Mouse (Mus musculus) embryonic facial prominence, embryonic 13.5 days (tissue): ENCODE measurements around the gene Nsg2. TPM values are rescaled to one million over a fixed set of nuclear protein-coding genes. Genes with fewer than 3 reads are reported as not detected.
A peak's percentile ranks its signal among the peaks of the same experiment; 100 is the strongest.

Experiments used
- ATAC-seq: fragments of 200-750 bp; cut with Nextera tagmentation; 2 replicates; pipeline ENCODE4 v1.8.0; 2017; ENCODE audit warnings: low read depth; ENCODE audit not compliant: insufficient number of reproducible peaks, insufficient read depth, low FRiP score, low TSS enrichment
- H3K27ac ChIP-seq: fragments of 300-500 bp; sonication (generic); 2 replicates; pipeline ENCODE4 v1.5.1; 2015; ENCODE audit warnings: moderate library complexity, mild to moderate bottlenecking, inconsistent platforms
- H3K27me3 ChIP-seq: fragments of 300-500 bp; sonication (generic); 2 replicates; pipeline ENCODE4 v1.6.1; 2015; ENCODE audit warnings: mild to moderate bottlenecking, inconsistent platforms
- H3K36me3 ChIP-seq: fragments of 300-500 bp; sonication (generic); 2 replicates; pipeline ENCODE4 v1.6.1; 2015; ENCODE audit warnings: mild to moderate bottlenecking, inconsistent platforms
- H3K4me1 ChIP-seq: fragments of 300-500 bp; sonication (generic); 2 replicates; pipeline ENCODE4 v1.6.1; 2015; ENCODE audit warnings: inconsistent platforms
- H3K4me2 ChIP-seq: fragments of 300-500 bp; sonication (generic); 2 replicates; pipeline ENCODE4 v1.6.1; 2015; ENCODE audit warnings: moderate library complexity, mild to moderate bottlenecking, inconsistent platforms
- H3K4me3 ChIP-seq: fragments of 300-500 bp; sonication (generic); 2 replicates; pipeline ENCODE4 v1.5.1; 2015; ENCODE audit warnings: mild to moderate bottlenecking, inconsistent platforms
- H3K9ac ChIP-seq: fragments of 300-500 bp; sonication (generic); 2 replicates; pipeline ENCODE4 v1.6.1; 2015; ENCODE audit warnings: mild to moderate bottlenecking, inconsistent platforms
- H3K9me3 ChIP-seq: fragments of 300-500 bp; sonication (generic); 2 replicates; pipeline ENCODE4 v1.6.1; 2016; ENCODE audit warnings: inconsistent platforms
- WGBS: fragments of 180-500 bp; shearing (Covaris S2); methylation state at CpG from one replicate; pipeline ENCODE4 v1.1.7; 2015; ENCODE audit warnings: mixed read lengths; 5-methylcytosine and 5-hydroxymethylcytosine counted together
- polyA plus RNA-seq: library from polyadenylated mRNA; unstranded; fragments of >200 nt; fragmentation: Nextera tagmentation; extraction: Ambion mirVana; gene quantifications from 2 replicates; pipeline ENCODE4 v1.2.1, GENCODE M21; 2015

The Nsg2 gene
- polyA plus RNA-seq, 1 experiment from 2014 or later = 8.7 TPM

DNA sequence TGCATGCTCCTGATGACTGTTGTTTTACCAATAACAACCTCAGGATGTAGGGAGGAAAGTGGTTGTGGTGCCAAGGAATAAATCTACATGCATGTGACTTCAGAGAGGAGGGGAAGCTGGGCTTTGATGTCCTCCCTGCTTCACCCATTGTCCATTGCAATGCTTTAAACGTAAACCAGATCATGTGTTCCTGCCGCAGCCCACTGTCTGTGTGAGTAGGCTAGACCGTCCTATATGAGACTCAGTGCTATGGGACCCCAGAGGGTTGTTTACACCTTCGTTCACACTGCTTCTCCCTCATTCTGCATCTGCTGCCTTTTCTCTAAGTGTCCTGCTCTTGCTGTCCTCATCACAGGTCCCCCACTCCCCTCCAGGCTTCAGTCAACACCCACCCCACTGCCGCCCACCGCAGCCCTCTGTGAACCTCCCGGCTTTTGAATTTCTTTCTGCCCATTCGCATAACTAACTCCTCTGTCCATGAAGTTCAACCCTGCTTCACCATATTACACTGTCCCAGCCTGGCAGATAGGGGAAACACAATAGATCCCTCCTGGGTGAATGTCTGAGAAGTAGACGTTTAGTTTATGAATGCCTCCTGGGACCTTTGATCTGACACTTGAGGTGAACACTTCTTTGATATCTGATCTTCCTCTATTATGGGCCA is 87.6 kb downstream of the Nsg2 start:
- WGBS = 81% methylated on average over 9 of the region's 9 CpGs
- Histone ChIP-seq H3K4me2 (no peak overlapping the region), H3K27ac (no peak overlapping the region), H3K4me3 (no peak overlapping the region), H3K9me3 (no peaks in the 10 kb centered on the region), H3K9ac (no peak overlapping the region), H3K4me1 (peaks cover 4% of the 10 kb centered on the region), H3K36me3 (no peaks in the 10 kb centered on the region), H3K27me3 (no peaks in the 10 kb centered on the region)
- no peak for ATAC-seq

DNA sequence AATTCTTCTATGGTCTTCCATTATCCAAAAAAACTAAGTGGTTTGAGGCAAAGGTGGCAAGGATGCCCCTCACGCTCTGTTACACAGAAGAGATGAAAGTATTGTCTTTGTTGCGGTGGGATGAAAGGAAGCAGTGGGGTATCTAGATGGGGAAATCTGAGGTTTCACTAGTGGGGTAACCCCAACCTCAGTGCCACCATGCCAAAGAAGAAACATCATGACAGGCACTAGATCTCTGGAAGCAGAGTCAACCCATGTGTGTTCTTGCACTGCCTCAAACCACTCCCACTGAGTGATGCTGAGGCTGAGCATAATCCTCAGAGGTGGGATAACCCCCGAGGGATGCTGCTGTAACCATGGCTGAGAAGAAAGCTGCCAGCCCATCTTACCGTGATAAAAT is 95.5 kb downstream of the Nsg2 start:
- Histone ChIP-seq H3K9me3 (no peaks in the 10 kb centered on the region), H3K4me3 (no peak overlapping the region), H3K9ac (no peak overlapping the region), H3K27me3 (no peaks in the 10 kb centered on the region; the same call in 1 of the 2 replicates), H3K36me3 (no peaks in the 10 kb centered on the region), H3K4me1 (no peaks in the 10 kb centered on the region), H3K4me2 (no peak overlapping the region), H3K27ac (no peak overlapping the region)
- 72% methylated on average over 4 of the region's 4 CpGs for WGBS
- ATAC-seq = no peak

DNA sequence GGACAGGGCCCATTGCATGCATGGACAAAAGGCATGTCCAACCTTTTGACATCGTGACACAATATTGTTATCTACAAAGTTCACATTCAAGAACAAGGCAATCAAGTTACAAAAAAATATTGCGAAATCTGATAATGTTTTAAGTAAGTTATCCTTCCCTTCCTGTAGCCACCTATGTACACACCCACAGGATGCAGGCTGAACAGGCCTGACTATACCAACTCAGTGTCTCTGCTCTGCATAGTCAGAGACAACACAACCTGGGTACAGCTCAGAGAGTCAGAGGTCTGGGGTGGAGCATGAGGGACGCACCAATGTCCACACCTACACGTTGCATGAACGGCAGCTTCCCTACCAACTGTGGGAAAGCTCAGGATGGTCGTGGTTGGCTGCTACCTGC is 96.1 kb downstream of the Nsg2 start:
- 87% methylated on average over 6 of the region's 6 CpGs for WGBS
- Histone ChIP-seq H3K27ac (no peak overlapping the region), H3K4me1 (no peaks in the 10 kb centered on the region), H3K36me3 (no peaks in the 10 kb centered on the region), H3K4me2 (no peak overlapping the region), H3K27me3 (no peaks in the 10 kb centered on the region; the same call in 1 of the 2 replicates), H3K9ac (no peak overlapping the region), H3K9me3 (no peaks in the 10 kb centered on the region), H3K4me3 (no peak overlapping the region)
- no peak for ATAC-seq

DNA sequence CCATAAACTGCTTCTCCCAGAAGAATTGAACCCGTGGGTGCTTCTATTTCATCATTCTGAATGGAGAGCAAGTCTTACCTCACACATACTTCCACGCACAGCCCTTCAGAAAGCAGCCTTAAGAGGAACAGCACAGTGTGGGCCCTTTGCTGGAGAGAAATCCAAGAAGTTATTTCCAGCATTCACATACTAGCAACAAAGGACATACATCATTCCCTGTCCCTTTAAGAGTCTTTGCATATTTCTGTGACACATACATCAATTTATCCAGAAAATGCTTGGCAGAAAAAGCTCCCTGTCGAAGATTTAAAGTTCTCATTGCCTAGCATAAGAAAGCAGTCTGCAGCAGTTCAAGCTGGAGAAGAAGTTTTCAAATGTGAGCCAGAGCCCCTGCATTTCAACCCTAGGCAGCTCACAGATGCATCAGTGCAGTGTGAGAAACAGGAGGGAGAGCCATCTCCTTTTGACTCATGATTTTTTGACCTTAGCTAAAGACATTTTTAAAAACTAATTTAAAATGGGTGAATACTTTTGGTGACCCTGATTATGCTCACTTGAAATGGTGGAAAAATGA is 100.9 kb downstream of the Nsg2 start:
- H3K27me3 ChIP-seq = peaks cover 3% of the 10 kb centered on the region; the same call in 1 of the 2 replicates
- H3K9me3 ChIP-seq = no peaks in the 10 kb centered on the region
- H3K4me1 ChIP-seq = peaks cover 15% of the 10 kb centered on the region
- no peak overlapping the region for H3K4me2 ChIP-seq
- H3K4me3 ChIP-seq = no peak overlapping the region
- no peaks in the 10 kb centered on the region for H3K36me3 ChIP-seq
- WGBS = 48% methylated on average over 3 of the region's 3 CpGs
- ATAC-seq = no peak
- no peak overlapping the region for H3K27ac ChIP-seq
- H3K9ac ChIP-seq = no peak overlapping the region

DNA sequence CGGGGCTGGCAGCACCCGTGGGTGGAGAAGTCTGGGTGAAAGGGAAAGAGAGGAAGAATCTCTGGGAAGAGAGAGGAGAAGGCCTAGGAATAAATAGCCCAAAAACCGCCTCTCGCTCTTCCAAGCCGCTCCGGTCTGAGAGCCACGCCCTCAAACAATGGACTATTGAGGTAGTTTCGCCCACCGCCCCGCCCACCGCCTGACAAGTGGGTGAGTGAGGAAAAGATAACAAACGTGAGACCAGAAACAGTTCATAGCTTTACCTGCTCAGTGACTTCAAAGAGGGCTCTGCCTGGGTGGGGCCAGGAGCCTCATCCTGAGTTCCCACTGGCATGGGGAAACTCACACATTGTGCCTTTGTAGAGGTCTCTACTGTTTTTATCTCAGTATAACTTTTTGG is 102.7 kb downstream of the Nsg2 start:
- 19% methylated on average over 12 of the region's 12 CpGs for WGBS
- Histone ChIP-seq H3K9me3 (no peaks in the 10 kb centered on the region), H3K4me2 (peak overlapping the region; percentile 43), H3K27me3 (peaks cover 3% of the 10 kb centered on the region; the same call in 1 of the 2 replicates), H3K36me3 (no peaks in the 10 kb centered on the region), H3K9ac (no peak overlapping the region), H3K4me3 (no peak overlapping the region), H3K4me1 (peaks cover 18% of the 10 kb centered on the region), H3K27ac (no peak overlapping the region)
- no peak for ATAC-seq

DNA sequence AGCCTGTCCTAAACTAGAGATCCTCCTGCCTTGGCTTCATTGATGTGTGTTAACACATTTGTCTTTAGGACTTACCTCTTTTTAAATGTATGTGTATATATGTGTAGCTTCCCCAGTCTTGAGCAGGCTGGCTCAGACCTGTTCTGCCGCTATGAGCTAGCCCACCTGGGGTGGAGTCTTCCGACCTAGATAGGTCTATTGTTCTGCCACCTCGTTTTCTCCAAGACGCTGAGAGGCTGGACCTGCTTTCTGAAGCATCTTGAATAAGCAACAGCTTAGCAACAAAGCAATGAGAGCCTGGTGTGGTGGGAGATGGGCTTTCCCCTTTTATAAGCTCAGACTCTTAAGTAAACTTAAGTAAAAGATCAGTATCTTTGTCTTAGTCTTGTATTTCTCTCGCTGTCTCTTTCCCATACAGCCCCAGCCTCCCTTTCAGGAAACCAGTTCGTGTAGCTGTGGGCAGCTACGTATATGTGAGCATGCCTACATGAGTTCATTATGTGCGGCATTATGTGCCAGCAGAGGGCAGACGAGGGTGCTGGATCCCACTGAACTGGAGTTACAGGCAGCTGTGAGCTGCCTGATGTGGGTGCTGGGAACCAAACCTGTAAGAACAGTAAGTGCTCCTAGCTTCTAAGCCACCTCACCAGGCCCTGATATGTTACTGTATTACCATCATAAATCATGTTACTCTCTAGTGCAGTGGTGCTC is 104.3 kb downstream of the Nsg2 start:
- Histone ChIP-seq H3K9me3 (no peaks in the 10 kb centered on the region), H3K4me1 (peaks cover 18% of the 10 kb centered on the region), H3K27me3 (peaks cover 3% of the 10 kb centered on the region; the same call in 1 of the 2 replicates), H3K9ac (no peak overlapping the region), H3K27ac (no peak overlapping the region), H3K4me3 (no peak overlapping the region), H3K36me3 (no peaks in the 10 kb centered on the region), H3K4me2 (no peak overlapping the region)
- WGBS = 56% methylated on average over 9 of the region's 9 CpGs
- ATAC-seq = no peak

DNA sequence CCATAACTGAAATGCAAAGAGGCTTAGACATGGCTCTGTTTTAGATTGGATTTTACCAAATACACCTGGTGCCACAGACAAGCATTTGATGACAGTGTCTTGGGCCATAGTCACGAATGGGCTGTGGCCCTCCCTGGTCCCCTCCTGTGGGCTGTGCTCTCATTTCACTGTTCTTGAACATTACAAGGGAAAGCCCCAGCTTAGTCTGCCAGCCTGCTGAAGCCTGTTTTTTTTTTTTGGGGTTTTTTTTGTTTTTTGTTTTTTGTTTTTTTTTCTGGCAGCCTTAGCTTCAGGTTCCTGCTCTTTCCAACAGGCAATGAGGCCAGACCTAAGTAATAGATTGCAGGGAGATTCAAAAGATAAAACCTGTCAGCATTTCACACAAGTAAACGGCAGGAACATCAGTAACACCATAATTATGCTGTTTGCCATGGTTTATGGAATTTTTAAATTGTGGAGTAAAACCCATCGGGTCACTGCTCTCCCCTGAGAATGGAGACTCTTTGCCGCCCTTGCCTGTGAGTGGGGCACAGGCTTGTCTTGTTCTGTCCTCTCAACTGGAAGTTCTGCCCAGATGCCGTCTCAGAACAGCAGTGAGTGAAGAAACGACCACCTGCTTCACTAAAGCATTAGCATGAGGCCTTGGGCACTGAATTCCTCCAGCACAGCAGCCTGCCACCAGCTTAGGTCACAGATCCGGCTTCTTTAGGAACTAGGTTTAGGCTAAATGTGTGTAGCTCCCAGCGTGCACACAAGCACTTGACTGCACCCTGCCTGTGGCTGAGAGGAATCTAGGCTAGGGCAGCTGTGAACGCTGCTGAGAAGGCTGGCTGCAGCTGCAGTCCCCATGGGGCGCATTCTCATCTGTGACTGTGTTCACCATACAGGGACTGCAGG is 105.7 kb downstream of the Nsg2 start:
- H3K4me3 ChIP-seq = no peak overlapping the region
- no peaks in the 10 kb centered on the region for H3K36me3 ChIP-seq
- H3K4me2 ChIP-seq = no peak overlapping the region
- peaks cover 3% of the 10 kb centered on the region; the same call in 1 of the 2 replicates for H3K27me3 ChIP-seq
- ATAC-seq = no peak
- 28% methylated on average over 10 of the region's 10 CpGs for WGBS
- H3K27ac ChIP-seq = no peak overlapping the region
- no peaks in the 10 kb centered on the region for H3K9me3 ChIP-seq
- H3K9ac ChIP-seq = no peak overlapping the region
- H3K4me1 ChIP-seq = peaks cover 18% of the 10 kb centered on the region

DNA sequence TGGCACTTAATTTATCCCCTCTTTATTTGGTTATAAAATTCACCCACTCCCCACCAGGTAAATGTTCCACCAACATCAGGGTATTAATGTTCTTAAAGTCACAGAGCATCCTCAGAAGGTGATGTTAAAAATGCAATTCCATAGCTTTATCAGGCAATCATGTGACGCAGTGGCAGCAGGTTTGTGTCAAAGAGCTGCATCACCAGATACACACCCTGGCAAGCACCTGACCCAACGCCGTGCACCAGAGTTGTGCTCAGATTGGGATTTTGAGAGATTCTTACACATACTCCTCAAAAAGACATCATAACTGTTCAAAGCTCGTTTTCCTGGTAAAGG is 106.4 kb downstream of the Nsg2 start:
- Histone ChIP-seq H3K4me1 (peaks cover 18% of the 10 kb centered on the region), H3K9me3 (no peaks in the 10 kb centered on the region), H3K4me3 (no peak overlapping the region), H3K27ac (no peak overlapping the region), H3K9ac (no peak overlapping the region), H3K36me3 (no peaks in the 10 kb centered on the region), H3K4me2 (no peak overlapping the region), H3K27me3 (0 out of 2 replicates have a peak, but pooled peaks cover 3% of the 10 kb centered on the region)
- no peak for ATAC-seq
- WGBS = 81% methylated on average over 4 of the region's 4 CpGs

DNA sequence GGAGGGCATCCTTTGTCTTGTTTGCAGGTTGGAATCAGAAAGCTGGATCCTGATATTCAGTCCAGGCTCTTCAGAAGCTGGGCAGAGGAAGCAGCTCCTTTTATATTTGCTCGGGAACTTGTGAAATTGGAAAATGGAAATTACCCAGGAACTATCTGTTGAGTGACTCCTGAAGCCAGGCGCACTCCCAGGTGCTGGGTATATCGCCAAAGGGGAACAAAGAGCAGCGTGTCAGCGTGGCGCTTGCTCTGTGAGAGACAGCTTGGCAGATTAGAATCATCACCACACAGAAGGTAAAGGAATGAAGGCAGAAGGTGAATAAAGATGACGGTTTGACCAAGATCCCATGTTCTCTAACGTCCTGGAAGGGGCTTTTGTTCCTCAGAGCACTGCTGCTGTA is 108.2 kb downstream of the Nsg2 start:
- Histone ChIP-seq H3K9ac (no peak overlapping the region), H3K4me2 (no peak overlapping the region), H3K36me3 (no peaks in the 10 kb centered on the region), H3K27ac (no peak overlapping the region), H3K9me3 (no peaks in the 10 kb centered on the region), H3K4me1 (peaks cover 16% of the 10 kb centered on the region), H3K4me3 (no peak overlapping the region), H3K27me3 (no peaks in the 10 kb centered on the region)
- WGBS = 65% methylated on average over 8 of the region's 8 CpGs
- ATAC-seq = no peak
